Mouse (Mus musculus) thymus, adult 18-20 months (tissue): ENCODE results near the gene Gzmd.
"Not testable (repeated sequence)": the region's sequence is repeated elsewhere in the genome, so short reads cannot be mapped to it uniquely, and the experiment has no call there.

Source experiments
- DNase-seq, 2 experiments: peaks; one replicate each; pipeline ENCODE4 v3.0.0; 2022; ENCODE audit warnings: mixed read lengths in 2 of 2

Gene Gzmd

GRCm38 (mm10) chr14:56132508-56132907, at the start of gene Gzmd:
Gene Gzmd, minus strand, starts transcription at chr14:56132608.
- not testable (repeated sequence) for DNase-seq

DNA sequence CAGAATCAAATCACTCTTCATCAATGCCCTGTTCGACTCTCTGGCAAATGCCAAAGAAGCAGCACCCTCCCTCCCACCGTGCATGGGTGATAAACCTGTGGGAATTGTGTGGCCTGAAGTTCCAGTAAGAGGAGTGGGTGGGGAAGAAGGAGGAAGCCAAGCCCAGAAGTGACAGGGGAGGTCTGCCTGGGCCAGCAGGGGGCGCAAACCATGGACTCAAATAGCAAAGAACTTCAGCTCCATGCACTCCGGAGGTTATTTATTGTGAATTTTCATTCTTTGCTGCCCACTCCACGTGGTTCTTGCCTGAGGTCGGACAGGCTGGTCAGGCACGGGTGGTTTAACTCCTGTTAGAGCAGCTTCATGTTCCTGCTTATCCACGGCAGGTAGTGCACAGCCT, 45.2 kb upstream of the Gzmd start:
- DNase-seq = peak in 1 of 2 experiments; percentile 7

GRCm38 (mm10) chr14:56174499-56174898, 42.1 kb upstream of the Gzmd start, which contains the start of gene Gzmn:
Gene Gzmn, minus strand, starts transcription at chr14:56174599.
- no peak for DNase-seq

GRCm38 (mm10) chr14:56173396-56173795, 41.0 kb upstream of the Gzmd start:
- DNase-seq = no peak

GRCm38 (mm10) chr14:56172744-56173143, 40.3 kb upstream of the Gzmd start:
- no peak for DNase-seq

DNA sequence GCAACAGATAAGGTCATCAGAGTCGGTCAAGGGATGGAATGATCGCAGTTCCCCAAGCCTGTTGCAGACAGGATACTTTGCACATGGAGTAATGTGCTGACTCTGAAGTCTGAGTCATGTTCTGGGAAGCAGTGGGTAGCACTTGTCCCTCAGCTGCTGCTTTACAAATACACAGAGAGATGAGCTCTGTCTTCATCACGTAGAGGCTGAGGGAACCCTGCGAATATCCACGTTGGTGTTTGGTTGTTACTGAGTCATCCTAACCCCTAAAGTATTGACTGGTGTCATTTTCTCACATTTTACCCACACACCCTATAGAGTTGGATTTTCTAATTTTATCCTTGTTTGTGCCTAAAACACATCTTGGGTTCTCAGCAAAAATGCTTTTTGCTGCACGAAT, 35.6 kb upstream of the Gzmd start:
- DNase-seq = no peak

- no peak for DNase-seq
Measured at GRCm38 (mm10) chr14:56162109-56162508, 29.7 kb upstream of the Gzmd start.

DNA sequence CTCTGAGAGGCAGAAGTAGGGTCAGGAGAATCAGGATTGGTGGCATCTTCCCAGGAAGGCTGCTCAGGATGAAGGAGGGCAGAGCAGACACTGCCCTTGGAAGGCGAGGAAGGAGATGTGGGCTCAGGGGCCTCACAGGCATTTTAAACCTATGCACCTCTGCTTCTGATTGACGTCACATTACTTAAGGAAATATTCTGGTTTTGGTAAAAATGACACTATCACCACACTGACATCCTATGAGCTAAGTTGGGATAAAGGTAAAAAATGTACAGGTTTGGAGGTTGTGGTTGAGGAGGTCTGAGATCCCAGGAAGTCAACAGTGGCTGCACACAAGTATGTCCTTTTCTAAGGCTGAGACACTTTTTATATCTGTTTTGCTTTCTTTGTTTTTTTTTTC, 27.1 kb upstream of the Gzmd start, which contains the start of gene Gzmg:
Gene Gzmg (minus strand): TSS at position 101 of the 400 bp plus-strand sequence.
- DNase-seq = not testable (repeated sequence)

DNA sequence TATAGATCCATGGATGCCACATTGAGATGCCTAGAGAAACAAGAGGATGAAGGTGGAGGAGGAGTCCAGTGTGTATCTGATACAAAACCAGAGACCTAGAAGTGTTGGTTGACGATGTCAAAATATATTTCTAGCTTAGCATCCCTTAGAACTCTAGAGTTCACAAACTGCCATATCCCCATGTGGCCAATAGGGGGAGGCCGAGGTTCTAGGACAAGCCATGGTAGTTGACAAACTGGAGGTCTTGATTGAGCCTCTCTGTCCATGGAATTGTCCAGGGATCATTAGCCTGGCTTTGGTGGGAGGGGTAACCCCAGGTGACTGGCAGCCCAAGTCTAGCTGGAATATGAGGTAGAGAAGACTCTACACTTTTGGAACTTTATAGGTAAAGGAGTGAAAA, 22.9 kb upstream of the Gzmd start:
- no peak for DNase-seq

- DNase-seq = not testable (repeated sequence)
Measured at GRCm38 (mm10) chr14:56133675-56134074, 1.3 kb upstream of the Gzmd start.

DNA sequence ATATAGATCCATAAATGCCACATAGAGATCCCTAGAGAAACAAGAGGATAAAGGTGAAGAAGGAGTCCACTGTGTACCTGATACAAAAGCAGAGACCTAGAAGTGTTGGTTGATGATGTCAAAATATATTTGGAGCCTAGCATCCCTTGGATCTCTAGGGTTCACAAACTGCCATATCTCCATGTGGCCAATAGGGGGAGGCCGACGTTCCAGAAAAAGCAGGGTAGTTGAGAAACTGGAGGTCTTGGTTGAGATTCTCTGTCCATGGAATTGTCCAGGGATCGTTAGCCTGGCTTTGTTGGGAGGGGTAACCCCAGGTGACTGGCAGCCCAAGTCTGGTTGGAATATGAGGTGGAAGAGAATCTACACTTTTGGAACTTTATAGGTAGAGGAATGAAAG, 4.1 kb downstream of the Gzmd start:
- DNase-seq = no peak

- no peak for DNase-seq
Measured at GRCm38 (mm10) chr14:56123516-56123915, 8.9 kb downstream of the Gzmd start.

GRCm38 (mm10) chr14:56120525-56120924, 11.9 kb downstream of the Gzmd start, which contains the start of gene Gzme:
Gene Gzme, minus strand, starts transcription at chr14:56120625.
- no peak for DNase-seq

DNA sequence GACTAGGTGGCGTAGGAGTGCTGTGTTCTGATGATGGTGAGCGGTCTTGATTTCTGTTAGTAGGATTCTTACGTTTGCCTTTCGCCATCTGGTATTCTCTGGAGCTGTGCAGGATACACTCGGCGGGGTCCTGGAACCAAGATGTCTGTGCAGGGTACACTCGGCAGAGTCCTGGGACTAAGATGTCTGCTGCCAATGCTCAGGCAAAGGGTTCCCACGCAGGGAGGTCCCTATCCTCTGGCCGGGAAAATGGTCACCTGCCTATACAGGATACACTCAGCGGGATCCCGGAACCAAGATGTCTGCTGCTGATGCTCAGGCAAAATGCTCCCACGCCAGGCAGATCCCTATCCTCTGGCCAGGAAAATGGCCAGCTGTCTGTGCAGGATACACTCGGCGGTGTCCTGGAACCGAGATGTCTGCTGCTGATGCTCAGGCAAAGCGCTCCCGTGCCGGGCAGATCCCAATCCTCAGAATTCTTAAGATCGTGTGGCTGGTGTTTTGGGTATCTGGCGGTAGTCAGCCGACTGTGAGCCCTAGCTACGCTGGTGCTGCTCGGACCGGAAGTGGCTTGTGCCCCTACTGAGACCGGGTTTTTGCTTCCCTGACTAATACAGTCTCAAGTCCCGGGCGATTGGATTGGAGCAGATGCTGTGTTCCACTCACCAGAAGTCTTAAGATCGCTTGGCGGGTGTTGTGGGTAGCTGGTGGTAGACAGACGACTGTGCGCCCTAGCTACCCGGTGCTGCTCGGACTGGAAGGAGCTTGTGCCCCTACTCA, 16.7 kb downstream of the Gzmd start:
- DNase-seq = not testable (repeated sequence)

DNA sequence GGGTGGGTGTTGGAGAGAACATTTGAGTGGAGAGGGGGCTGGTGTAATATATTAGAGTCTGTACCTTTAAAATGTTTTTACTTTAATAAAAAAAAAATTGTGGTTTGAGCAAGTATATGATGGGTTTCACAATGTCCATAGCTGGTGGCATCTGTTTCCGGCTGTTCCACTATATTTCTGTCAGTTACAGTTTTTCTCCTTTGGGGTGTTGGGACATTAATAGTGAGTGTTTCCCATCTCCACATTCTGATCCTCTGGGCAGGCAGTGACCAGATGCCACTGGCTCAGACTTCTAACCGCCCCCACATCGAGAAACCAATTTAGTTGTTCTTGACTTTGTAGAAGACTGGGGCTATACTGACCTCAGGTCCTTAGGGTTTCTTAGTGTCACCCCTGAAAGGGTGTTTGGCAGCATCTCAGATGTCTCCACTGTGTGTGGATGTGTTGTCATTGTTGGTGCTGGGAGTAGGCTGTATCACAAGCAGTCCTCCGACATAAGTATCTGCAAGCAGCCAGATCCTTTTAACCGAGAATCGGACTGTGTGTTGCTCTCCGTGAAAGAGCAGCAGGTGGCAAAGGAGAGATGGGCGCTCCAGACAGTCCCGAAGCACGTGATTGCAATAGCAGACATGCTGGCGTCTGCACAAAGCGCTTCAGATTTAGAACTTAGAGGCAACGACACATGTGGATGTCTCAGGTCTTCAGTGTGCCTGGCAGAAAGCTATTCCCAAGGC, 26.8 kb downstream of the Gzmd start:
- no peak for DNase-seq

DNA sequence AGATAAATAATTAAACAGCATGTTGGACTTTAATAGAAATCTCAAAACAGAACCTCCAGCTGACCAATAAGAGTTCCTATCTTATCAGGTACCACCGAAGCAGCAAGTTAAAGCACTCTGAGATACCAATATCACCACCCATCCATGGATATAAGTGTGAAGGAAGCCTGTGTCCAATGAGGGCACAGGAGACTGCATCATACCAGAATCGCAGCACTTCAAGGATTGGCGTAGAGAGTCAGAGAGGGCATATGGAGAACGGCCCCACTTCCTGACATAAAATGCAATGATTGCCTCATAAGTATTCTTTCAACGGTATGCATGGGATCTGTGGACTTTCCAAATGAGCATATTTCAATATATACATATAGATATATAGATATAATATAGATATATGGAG, 27.4 kb downstream of the Gzmd start:
- DNase-seq = no peak

GRCm38 (mm10) chr14:56103452-56103851, 29.0 kb downstream of the Gzmd start:
- DNase-seq = no peak

DNA sequence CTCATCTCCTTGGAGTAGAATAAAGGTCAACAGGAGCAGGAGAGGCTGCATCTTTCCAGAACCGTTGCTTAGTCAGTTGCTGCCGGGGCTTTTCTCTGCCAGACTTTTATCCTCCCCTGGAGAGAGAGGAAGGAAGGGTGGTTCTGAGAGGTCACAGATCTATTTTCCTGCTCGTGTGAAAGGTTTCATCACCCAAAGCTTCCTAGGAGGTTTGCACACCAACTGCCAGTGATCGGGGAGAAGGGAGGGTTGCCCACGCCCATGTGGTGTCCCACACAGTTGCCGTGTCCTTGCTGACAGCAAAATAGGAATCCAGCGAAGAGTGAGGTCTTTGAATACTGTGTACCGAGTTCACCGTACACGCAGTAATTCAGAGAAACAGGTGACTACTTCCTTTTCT, 30.0 kb downstream of the Gzmd start, which contains the start of gene Ctsg:
Gene Ctsg (minus strand): TSS at position 189 of the 400 bp plus-strand sequence.
- no peak for DNase-seq

- DNase-seq = no peak
Measured at GRCm38 (mm10) chr14:56098940-56099339, 33.5 kb downstream of the Gzmd start.

DNA sequence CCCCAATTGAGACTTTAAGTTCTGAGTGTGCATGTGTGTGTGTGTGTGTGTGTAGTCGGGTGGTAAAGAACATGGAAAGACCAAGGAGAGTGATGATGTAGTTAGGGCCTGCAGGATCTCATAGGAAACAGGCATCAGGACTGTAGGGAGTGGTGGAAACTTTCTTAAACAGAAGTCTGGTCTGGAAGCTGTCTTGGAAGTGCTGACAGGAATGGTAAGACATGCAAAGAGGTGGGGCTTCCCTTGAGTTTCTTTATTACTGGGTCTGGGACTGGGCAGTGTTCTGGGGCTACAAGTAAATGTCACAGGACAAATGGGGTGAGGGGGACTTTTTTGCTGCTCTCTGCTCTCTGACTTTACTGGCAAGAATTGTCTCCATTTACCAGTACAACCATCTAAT, 34.8 kb downstream of the Gzmd start:
- DNase-seq = no peak

- DNase-seq = no peak
Measured at GRCm38 (mm10) chr14:56093353-56093752, 39.1 kb downstream of the Gzmd start.

- no peak for DNase-seq
Measured at GRCm38 (mm10) chr14:56086711-56087110, 45.7 kb downstream of the Gzmd start.

DNA sequence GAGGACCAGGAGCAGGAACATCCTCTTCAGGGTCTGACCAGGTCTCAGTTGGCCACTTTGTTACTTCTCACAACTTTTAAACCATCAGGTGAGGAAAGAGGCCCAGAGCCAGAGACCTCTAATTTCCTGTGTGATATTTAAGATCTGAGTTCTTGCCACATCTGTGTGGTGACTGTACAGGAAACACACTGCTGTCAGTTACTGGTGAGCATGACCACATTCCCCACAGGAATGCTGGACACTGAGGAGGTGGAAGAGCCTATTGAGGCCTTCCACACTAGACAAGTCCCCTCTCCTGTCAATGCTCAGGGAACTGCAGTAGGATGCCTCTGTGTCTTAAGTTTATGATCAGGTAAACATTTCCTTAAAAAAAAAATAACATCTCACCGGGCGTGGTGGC, 47.2 kb downstream of the Gzmd start, which contains the start of gene Mcpt8:
Gene Mcpt8 (minus strand): TSS at position 107 of the 400 bp plus-strand sequence.
- DNase-seq = no peak

GRCm38 (mm10) chr14:56082016-56082415, 50.4 kb downstream of the Gzmd start:
- DNase-seq = no peak
